Mouse (Mus musculus) liver, postnatal 0 days (tissue): ENCODE data around the gene Inhbe.

ENCODE experiments used
- CTCF ChIP-seq: sonication (generic); IDR thresholded peaks from 2 replicates; pipeline ENCODE4 v1.5.1; 2016; ENCODE audit warnings: antibody characterized with exemption, low read depth
- EP300 ChIP-seq: IDR thresholded peaks from 2 replicates; pipeline ENCODE4 v1.6.1; 2016; ENCODE audit warnings: antibody characterized with exemption, low read depth, mild to moderate bottlenecking

DNA sequence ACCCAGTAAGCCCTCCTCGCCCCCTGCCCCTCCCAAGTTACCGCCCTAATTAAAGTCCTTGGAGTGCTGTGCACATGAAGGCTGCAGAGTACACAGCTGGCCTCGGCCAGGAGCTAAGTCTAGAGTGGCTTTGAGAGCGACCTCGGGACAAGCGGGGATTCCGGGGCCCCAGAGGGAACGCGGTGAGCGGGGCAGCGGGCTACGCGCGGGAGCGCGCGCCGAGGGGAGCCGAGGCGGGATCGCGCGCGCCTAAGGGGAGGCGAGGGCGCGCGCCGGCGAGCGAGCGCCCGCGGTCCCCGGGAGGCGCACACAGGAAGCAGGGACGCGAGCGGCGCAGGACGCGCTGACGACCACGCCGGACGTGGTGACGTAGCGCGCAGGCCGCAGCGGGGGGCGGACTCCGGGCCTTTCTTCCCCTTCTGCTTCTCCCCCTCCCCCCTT, 26.1 kb upstream of the Inhbe start, which contains the start of gene R3hdm2:
- TF ChIP-seq CTCF (no peak), EP300 (no peak)
